Mouse (Mus musculus): ENCODE measurements at regions not wholly inside any gene's neighbourhood (a gene's known extent, or its start where the extent isn't known, plus 50 kb on each side); places are given as distances from the start of the nearest gene placed in this dataset.

GRCm38 (mm10) chr14:61834291-61834936, 227.2 kb downstream of the Kcnrg start:
- DNase-seq, result no peak

GRCm38 (mm10) chr14:61835729-61836128, 228.5 kb downstream of the Kcnrg start:
- DNase-seq, result no peak

- no peak for DNase-seq
Observed at GRCm38 (mm10) chr14:61836231-61836630, 229.0 kb downstream of the Kcnrg start.

- DNase-seq, result no peak
Observed at GRCm38 (mm10) chr14:61836965-61837364, 229.7 kb downstream of the Kcnrg start.

- DNase-seq, result no peak
Observed at GRCm38 (mm10) chr14:61837851-61838250, 230.6 kb downstream of the Kcnrg start.

- DNase-seq, result no peak
Observed at GRCm38 (mm10) chr14:61842476-61842875, 235.2 kb downstream of the Kcnrg start.

GRCm38 (mm10) chr14:61846441-61846840, 239.2 kb downstream of the Kcnrg start:
- DNase-seq, result no peak

GRCm38 (mm10) chr14:61850244-61850643, 243.0 kb downstream of the Kcnrg start:
- no peak for DNase-seq

- no peak for DNase-seq
Observed at GRCm38 (mm10) chr14:61857616-61858015, 250.4 kb downstream of the Kcnrg start.

GRCm38 (mm10) chr14:61860688-61861087, 253.4 kb downstream of the Kcnrg start:
- DNase-seq, result no peak

GRCm38 (mm10) chr14:61861357-61861958, 254.2 kb downstream of the Kcnrg start:
- DNase-seq, result no peak

GRCm38 (mm10) chr14:61862931-61863330, 255.7 kb downstream of the Kcnrg start:
- no peak for DNase-seq

GRCm38 (mm10) chr14:61863475-61863874, 256.2 kb downstream of the Kcnrg start:
- no peak for DNase-seq

GRCm38 (mm10) chr14:61866532-61867268, 259.4 kb downstream of the Kcnrg start:
- DNase-seq, result no peak

- DNase-seq, result no peak
Observed at GRCm38 (mm10) chr14:61874206-61874605, 266.9 kb downstream of the Kcnrg start.

GRCm38 (mm10) chr14:61879416-61879815, 272.2 kb downstream of the Kcnrg start:
- DNase-seq, result peak in 1 of 2 experiments; percentile 12

- no peak for DNase-seq
Observed at GRCm38 (mm10) chr14:61880514-61881259, 273.4 kb downstream of the Kcnrg start.

GRCm38 (mm10) chr14:61885241-61886015, 278.2 kb downstream of the Kcnrg start:
- no peak for DNase-seq

GRCm38 (mm10) chr14:61889626-61890025, 282.4 kb downstream of the Kcnrg start:
- DNase-seq, result no peak

GRCm38 (mm10) chr14:61893786-61894185, 286.5 kb downstream of the Kcnrg start:
- no peak for DNase-seq

GRCm38 (mm10) chr14:61896879-61897278, 289.6 kb downstream of the Kcnrg start:
- DNase-seq, result no peak

- DNase-seq, result peak; percentile 18 to 55
Observed at GRCm38 (mm10) chr14:61898664-61899063, 291.4 kb downstream of the Kcnrg start.
